Mouse (Mus musculus) MEL (cell line): Measurements from ENCODE around the gene Foxo3. TPM values are rescaled to one million over a fixed set of nuclear protein-coding genes. Genes with fewer than 3 reads are reported as not detected.

Source experiments
- DNase-seq: peaks from one replicate; pipeline ENCODE4 v3.0.0; 2011; ENCODE audit warnings: low read depth, low spot score
- H3K27ac ChIP-seq: 2 replicates; pipeline ENCODE4 v1.5.1; 2012; ENCODE audit warnings: low read depth, mild to moderate bottlenecking, control low read depth, low read length, moderate library complexity; ENCODE audit not compliant: control insufficient read depth
- H3K27me3 ChIP-seq, 2 experiments: fragments of 150-350 bp in 1 of 2; sonication (generic) in 1 of 2; 2 replicates each; pipeline ENCODE4 v1.6.1; 2012; ENCODE audit warnings: low read length in 2 of 2, mild to moderate bottlenecking in 2 of 2, improper control_type of control experiment in 1 of 2, moderate library complexity in 1 of 2; ENCODE audit not compliant: insufficient read depth in 2 of 2, control insufficient read depth in 1 of 2
- H3K36me3 ChIP-seq, 2 experiments: 2 replicates each; pipeline ENCODE4 v1.6.1; 2012 to 2014; ENCODE audit warnings: low read length in 2 of 2, improper control_type of control experiment in 1 of 2, inconsistent platforms in 1 of 2, mild to moderate bottlenecking in 1 of 2; ENCODE audit not compliant: insufficient read depth in 2 of 2, control insufficient read depth in 1 of 2
- H3K4me1 ChIP-seq, 2 experiments: fragments of 150-350 bp in 1 of 2; sonication (generic) in 1 of 2; 2 replicates each; pipeline ENCODE4 v1.6.1; 2012; ENCODE audit warnings: low read length in 2 of 2, improper control_type of control experiment in 1 of 2, mild to moderate bottlenecking in 1 of 2; ENCODE audit not compliant: insufficient read depth in 2 of 2, control insufficient read depth in 1 of 2
- H3K4me3 ChIP-seq, 2 experiments: fragments of 150-350 bp in 1 of 2; sonication (generic) in 1 of 2; 2 replicates each; pipeline ENCODE4 v1.5.1; 2012; ENCODE audit warnings: low read depth in 2 of 2, low read length in 2 of 2, mild to moderate bottlenecking in 2 of 2, moderate library complexity in 2 of 2, control low read depth in 1 of 2, improper control_type of control experiment in 1 of 2; ENCODE audit not compliant: control insufficient read depth in 1 of 2, insufficient read depth in 1 of 2
- H3K79me2 ChIP-seq: 2 replicates; pipeline ENCODE4 v1.6.1; 2012; ENCODE audit warnings: mild to moderate bottlenecking, low read length, moderate library complexity; ENCODE audit not compliant: control insufficient read depth, poor library complexity, insufficient read depth
- H3K9ac ChIP-seq: 2 replicates; pipeline ENCODE4 v1.6.1; 2012; ENCODE audit warnings: low read depth, mild to moderate bottlenecking, control low read depth, low read length, moderate library complexity; ENCODE audit not compliant: control insufficient read depth, poor library complexity, severe bottlenecking
- H3K9me3 ChIP-seq: fragments of 150-350 bp; sonication (generic); replicated peaks from 2 replicates; pipeline ENCODE4 v1.6.1; 2012; ENCODE audit warnings: mild to moderate bottlenecking, low read length, improper control_type of control experiment, moderate library complexity; ENCODE audit not compliant: insufficient read depth
- BHLHE40 ChIP-seq: IDR thresholded peaks from 2 replicates; pipeline ENCODE4 v1.6.1; 2012; ENCODE audit warnings: low read depth, mild to moderate bottlenecking, inconsistent platforms, low read length, improper control_type of control experiment, borderline replicate concordance
- CHD1 ChIP-seq: IDR thresholded peaks from 2 replicates; pipeline ENCODE4 v1.6.1; 2012; ENCODE audit warnings: low read depth, mild to moderate bottlenecking, inconsistent platforms, low read length, improper control_type of control experiment
- ELF1 ChIP-seq: IDR thresholded peaks from 2 replicates; pipeline ENCODE4 v1.6.1; 2014; ENCODE audit warnings: low read depth, mild to moderate bottlenecking, inconsistent platforms, low read length, improper control_type of control experiment, moderate library complexity
- EP300 ChIP-seq, 2 experiments: IDR thresholded peaks; 2 replicates each; pipeline ENCODE4 v1.6.1; 2011; ENCODE audit warnings: improper control_type of control experiment in 2 of 2, low read length in 2 of 2, low read depth in 1 of 2, mild to moderate bottlenecking in 1 of 2
- GABPA ChIP-seq: IDR thresholded peaks from 2 replicates; pipeline ENCODE4 v1.6.1; 2012; ENCODE audit warnings: low read depth, mild to moderate bottlenecking, inconsistent platforms, low read length, improper control_type of control experiment, moderate library complexity
- GATA1 ChIP-seq: IDR thresholded peaks from 2 replicates; pipeline ENCODE4 v1.6.1; 2011; ENCODE audit warnings: low read depth, low read length, improper control_type of control experiment
- JUND ChIP-seq: IDR thresholded peaks from 2 replicates; pipeline ENCODE4 v1.6.1; 2011; ENCODE audit warnings: low read depth, mild to moderate bottlenecking, improper control_type of control experiment, low read length
- KAT2A ChIP-seq: conservative IDR thresholded peaks from 2 replicates; pipeline ENCODE4 v1.6.1; 2012; ENCODE audit warnings: low read depth, low read length, improper control_type of control experiment, inconsistent platforms
- MAZ ChIP-seq: IDR thresholded peaks from 2 replicates; pipeline ENCODE4 v1.6.1; 2012; ENCODE audit warnings: low read depth, mild to moderate bottlenecking, inconsistent platforms, low read length, improper control_type of control experiment
- MXI1 ChIP-seq: IDR thresholded peaks from 2 replicates; pipeline ENCODE4 v1.6.1; 2011; ENCODE audit warnings: mild to moderate bottlenecking, low read depth, low read length, improper control_type of control experiment
- MYC ChIP-seq: IDR thresholded peaks from 2 replicates; pipeline ENCODE4 v1.6.1; 2011; ENCODE audit warnings: low read depth, mild to moderate bottlenecking, low read length, improper control_type of control experiment, moderate library complexity
- NELFE ChIP-seq: IDR thresholded peaks from 2 replicates; pipeline ENCODE4 v1.6.1; 2011; ENCODE audit warnings: low read depth, low read length, improper control_type of control experiment
- NRF1 ChIP-seq: IDR thresholded peaks from 2 replicates; pipeline ENCODE4 v1.6.1; 2014; ENCODE audit warnings: low read depth, mild to moderate bottlenecking, inconsistent platforms, low read length, improper control_type of control experiment, moderate library complexity; ENCODE audit not compliant: poor library complexity, insufficient read depth, severe bottlenecking
- POLR2AphosphoS5 ChIP-seq: IDR thresholded peaks from 2 replicates; pipeline ENCODE4 v1.6.1; 2012; ENCODE audit warnings: low read depth, borderline replicate concordance, mild to moderate bottlenecking, inconsistent platforms, low read length, moderate library complexity, mixed read lengths
- RAD21 ChIP-seq: IDR thresholded peaks from 2 replicates; pipeline ENCODE4 v1.6.1; 2011; ENCODE audit warnings: mild to moderate bottlenecking, low read depth, low read length, improper control_type of control experiment
- RCOR1 ChIP-seq: IDR thresholded peaks from 2 replicates; pipeline ENCODE4 v1.6.1; 2012; ENCODE audit warnings: low read depth, mild to moderate bottlenecking, inconsistent platforms, low read length, improper control_type of control experiment
- SMC3 ChIP-seq: IDR thresholded peaks from 2 replicates; pipeline ENCODE4 v1.6.1; 2011; ENCODE audit warnings: low read depth, low read length, improper control_type of control experiment
- TBP ChIP-seq: IDR thresholded peaks from 2 replicates; pipeline ENCODE4 v1.8.0; 2011; ENCODE audit warnings: low read depth, low read length, improper control_type of control experiment
- TCF12 ChIP-seq: IDR thresholded peaks from 2 replicates; pipeline ENCODE4 v1.6.1; 2014; ENCODE audit warnings: low read depth, mild to moderate bottlenecking, inconsistent platforms, low read length, improper control_type of control experiment, moderate library complexity
- USF2 ChIP-seq, 2 experiments: IDR thresholded peaks; 2 replicates each; pipeline ENCODE4 v1.6.1; 2011 to 2012; ENCODE audit warnings: improper control_type of control experiment in 2 of 2, low read length in 2 of 2, borderline replicate concordance in 1 of 2, inconsistent platforms in 1 of 2, low read depth in 1 of 2, mild to moderate bottlenecking in 1 of 2; ENCODE audit not compliant: insufficient read depth in 1 of 2
- ZKSCAN1 ChIP-seq: IDR thresholded peaks from 2 replicates; pipeline ENCODE4 v1.6.1; 2012; ENCODE audit warnings: low read depth, mild to moderate bottlenecking, inconsistent platforms, low read length, improper control_type of control experiment, moderate library complexity
- ZMIZ1 ChIP-seq: IDR thresholded peaks from 2 replicates; pipeline ENCODE4 v1.6.1; 2012; ENCODE audit warnings: low read depth, mild to moderate bottlenecking, inconsistent platforms, low read length, improper control_type of control experiment, moderate library complexity
- ZNF384 ChIP-seq: IDR thresholded peaks from 2 replicates; pipeline ENCODE4 v1.6.1; 2012; ENCODE audit warnings: low read depth, mild to moderate bottlenecking, inconsistent platforms, low read length, improper control_type of control experiment
- polyA plus RNA-seq, 2 experiments: library from polyadenylated mRNA; stranded (reverse) in 1 of 2; unstranded in 1 of 2; fragments of >175 nt in 1 of 2; fragments of >200 nt in 1 of 2; gene quantifications; 2 replicates each; pipeline versions ENCODE4 v1.2.1 to v1.2.4; 2012; ENCODE audit warnings: low replicate concordance in 2 of 2, low read depth in 1 of 2; ENCODE audit not compliant: insufficient read length in 2 of 2, insufficient read depth in 1 of 2, missing spikeins in 1 of 2
- total RNA-seq: library from RNA; depleted of rRNA; stranded (reverse); fragments of 300-350 nt; gene quantifications from 2 replicates; pipeline ENCODE4 v1.2.3, GENCODE M21; 2012

Gene Foxo3
- total and polyA plus RNA-seq, 3 experiments, result 21.0 to 103 (median 27.2) TPM

DNA sequence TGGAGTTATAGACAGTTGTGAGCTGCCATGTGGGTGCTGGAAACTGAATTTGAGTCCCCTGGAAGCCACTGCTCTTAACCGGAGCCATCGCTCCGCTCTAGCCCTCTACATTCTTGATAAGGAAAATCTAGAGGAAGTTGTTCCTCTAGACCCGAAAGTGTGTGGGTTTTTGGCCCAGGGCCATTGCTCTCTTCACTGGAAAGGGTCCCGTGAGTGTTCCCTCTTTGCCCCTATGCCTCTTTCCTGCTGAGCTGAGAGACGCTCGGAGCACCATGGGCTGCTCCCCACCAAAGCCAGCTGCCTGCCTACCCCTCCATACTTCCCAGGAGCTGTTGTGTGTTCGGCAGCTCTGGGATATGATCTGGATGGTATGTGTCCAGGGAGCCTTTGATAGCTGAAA is 96.2 kb downstream of the Foxo3 start:
- 0 out of 2 replicates have a peak, but pooled peaks have one; percentile 34 for TF ChIP-seq MYC
- TF ChIP-seq SMC3, result peak; percentile 0; the same call in 1 of the 2 replicates
- peak; percentile 85 for TF ChIP-seq TBP
- TF ChIP-seq GATA1, result peak; percentile 23; the same call in 1 of the 2 replicates
- no peak for TF ChIP-seq RAD21
- TF ChIP-seq ZMIZ1, result peak; percentile 19; the same call in 1 of the 2 replicates
- H3K9me3 ChIP-seq, result no peaks in the 10 kb centered on the region
- H3K36me3 ChIP-seq, result peaks cover 0 to 9% of the 10 kb centered on the region in 2 experiments; a peak in 3 of 4 replicates
- H3K4me1 ChIP-seq, result peaks cover 0 to 9% of the 10 kb centered on the region in 2 experiments; a peak in 2 of 4 replicates
- peak; percentile 51 for DNase-seq
- H3K27ac ChIP-seq, result no peak overlapping the region
- H3K79me2 ChIP-seq, result no peaks in the 10 kb centered on the region
- no peaks in the 10 kb centered on the region for H3K27me3 ChIP-seq
- no peak overlapping the region for H3K9ac ChIP-seq
- H3K4me3 ChIP-seq, result no peak overlapping the region

DNA sequence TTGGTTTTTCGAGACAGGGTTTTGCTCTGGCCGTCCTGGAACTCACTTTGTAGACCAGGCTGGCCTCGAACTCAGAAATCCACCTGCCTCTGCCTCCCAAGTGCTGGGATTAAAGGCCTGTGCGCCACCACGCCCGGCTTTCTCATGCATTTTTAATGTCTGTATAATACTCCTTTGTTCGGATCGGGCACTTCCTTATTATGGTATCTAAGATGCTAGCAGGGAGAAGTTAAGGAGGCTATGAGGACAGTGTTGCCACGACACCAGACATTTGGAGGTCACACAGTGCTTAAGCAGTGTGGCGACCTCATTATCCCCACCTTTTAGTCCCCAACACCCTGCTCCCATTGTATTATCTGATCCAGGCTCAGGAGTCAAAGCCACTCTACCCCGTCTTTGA is 97.8 kb downstream of the Foxo3 start:
- DNase-seq, result no peak
- Histone ChIP-seq H3K9ac (no peak overlapping the region), H3K27ac (no peak overlapping the region), H3K4me3 (no peak overlapping the region), H3K27me3 (no peaks in the 10 kb centered on the region), H3K4me1 (peaks cover 0 to 9% of the 10 kb centered on the region in 2 experiments; a peak in 2 of 4 replicates), H3K9me3 (no peaks in the 10 kb centered on the region), H3K79me2 (no peaks in the 10 kb centered on the region), H3K36me3 (peaks cover 0 to 9% of the 10 kb centered on the region in 2 experiments; a peak in 3 of 4 replicates)
- TF ChIP-seq TCF12, result no peak
- no peak for TF ChIP-seq NRF1
- TF ChIP-seq MXI1, result no peak
- no peak for TF ChIP-seq MYC
- TF ChIP-seq RAD21, result no peak
- TF ChIP-seq CHD1, result no peak
- no peak for TF ChIP-seq RCOR1
- TF ChIP-seq NELFE, result no peak
- TF ChIP-seq SMC3, result no peak
- no peak for TF ChIP-seq MAZ
- TF ChIP-seq USF2 (IDR thresholded peaks at IDR 0.05; ENCODE audit: borderline replicate concordance in 1 of 2, insufficient read depth in 1 of 2, low read depth in 1 of 2, low read length in 2 of 2), result no peak
- TF ChIP-seq KAT2A, result no peak
- TF ChIP-seq EP300 (IDR thresholded peaks at IDR 0.05; ENCODE audit: low read depth in 1 of 2, low read length in 2 of 2), result no peak
- TF ChIP-seq ZNF384, result no peak
- no peak for TF ChIP-seq GABPA
- no peak for TF ChIP-seq ZKSCAN1
- no peak for TF ChIP-seq ELF1
- TF ChIP-seq BHLHE40, result no peak
- no peak for TF ChIP-seq POLR2AphosphoS5
- TF ChIP-seq JUND, result no peak
